Mouse (Mus musculus): ENCODE data around the gene Dnmt3a. TPM values are rescaled to one million over a fixed set of nuclear protein-coding genes. Genes with fewer than 3 reads are reported as not detected.
A peak's percentile ranks its signal among the peaks of the same experiment; 100 is the strongest.

Dnmt3a gene
- total and polyA plus RNA-seq, 3 experiments: 15.9 to 34.4 TPM; not detected in 1

DNA sequence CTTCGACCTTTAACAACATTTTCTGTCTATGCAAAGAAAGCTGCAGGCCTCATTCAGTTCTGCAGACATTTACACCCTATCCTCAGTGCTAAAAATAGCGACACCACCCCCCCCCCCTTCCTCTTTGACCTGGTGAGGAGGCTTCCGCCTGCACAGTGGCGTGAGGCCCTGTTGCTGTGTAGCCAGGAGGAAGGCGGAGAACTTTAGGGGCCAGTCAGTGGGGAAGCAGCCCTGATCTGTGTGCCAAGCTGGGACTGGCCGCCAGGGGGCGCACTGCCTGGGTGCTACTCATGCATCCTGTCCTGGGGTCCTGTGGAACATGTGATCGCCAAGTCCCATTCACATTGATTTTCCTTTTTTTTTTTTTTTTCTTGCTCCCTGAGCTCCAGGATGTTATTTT, 24.3 kb upstream of the Dnmt3a start (continued):
- TF ChIP-seq TCF12 (IDR thresholded peaks at IDR 0.05; ENCODE audit: low read depth, low read length): no peak
- no peak for TF ChIP-seq POLR2A (IDR thresholded peaks at IDR 0.05; ENCODE audit: control insufficient read depth in 1 of 2, insufficient read depth in 1 of 2, low read depth in 1 of 2, low read length in 2 of 2, poor library complexity in 1 of 2)
- TF ChIP-seq BHLHE40 (IDR thresholded peaks at IDR 0.05; ENCODE audit: borderline replicate concordance, low read depth, low read length): no peak
- no peak for TF ChIP-seq POLR2AphosphoS2 (IDR thresholded peaks at IDR 0.05; ENCODE audit: low read length)
- TF ChIP-seq JUND (IDR thresholded peaks at IDR 0.05; ENCODE audit: low read depth, low read length): no peak
- peak; percentile 44; the same call in 1 of the 2 replicates for TF ChIP-seq ELF1 (IDR thresholded peaks at IDR 0.05; ENCODE audit: low read depth, low read length)
- no peak for TF ChIP-seq ZC3H11A (IDR thresholded peaks at IDR 0.05; ENCODE audit: low read depth, low read length)
- TF ChIP-seq CHD2 (IDR thresholded peaks at IDR 0.05; ENCODE audit: low read length): no peak
- peak; percentile 93 for TF ChIP-seq MEF2A (IDR thresholded peaks at IDR 0.05; ENCODE audit: extremely low read depth, insufficient replicate concordance, low read depth, low read length, poor library complexity, severe bottlenecking)
- no peak for TF ChIP-seq TBP (IDR thresholded peaks at IDR 0.05; ENCODE audit: low read depth, low read length)
- TF ChIP-seq USF1 (IDR thresholded peaks at IDR 0.05; ENCODE audit: low read depth, low read length): no peak
- TF ChIP-seq MAX (IDR thresholded peaks at IDR 0.05; ENCODE audit: low read length): no peak; the same call in 1 of the 2 replicates
- no peak for TF ChIP-seq ETS1 (IDR thresholded peaks at IDR 0.05; ENCODE audit: low read depth, low read length)
- no peak for TF ChIP-seq CHD1 (IDR thresholded peaks at IDR 0.05; ENCODE audit: low read depth, low read length)
- TF ChIP-seq MYB (IDR thresholded peaks at IDR 0.05; ENCODE audit: low read depth, low read length): no peak
- no peak for TF ChIP-seq NRF1 (IDR thresholded peaks at IDR 0.05; ENCODE audit: insufficient read depth, low read depth, low read length, poor library complexity, severe bottlenecking)
- TF ChIP-seq SIN3A (IDR thresholded peaks at IDR 0.05; ENCODE audit: low read length): no peak

DNA sequence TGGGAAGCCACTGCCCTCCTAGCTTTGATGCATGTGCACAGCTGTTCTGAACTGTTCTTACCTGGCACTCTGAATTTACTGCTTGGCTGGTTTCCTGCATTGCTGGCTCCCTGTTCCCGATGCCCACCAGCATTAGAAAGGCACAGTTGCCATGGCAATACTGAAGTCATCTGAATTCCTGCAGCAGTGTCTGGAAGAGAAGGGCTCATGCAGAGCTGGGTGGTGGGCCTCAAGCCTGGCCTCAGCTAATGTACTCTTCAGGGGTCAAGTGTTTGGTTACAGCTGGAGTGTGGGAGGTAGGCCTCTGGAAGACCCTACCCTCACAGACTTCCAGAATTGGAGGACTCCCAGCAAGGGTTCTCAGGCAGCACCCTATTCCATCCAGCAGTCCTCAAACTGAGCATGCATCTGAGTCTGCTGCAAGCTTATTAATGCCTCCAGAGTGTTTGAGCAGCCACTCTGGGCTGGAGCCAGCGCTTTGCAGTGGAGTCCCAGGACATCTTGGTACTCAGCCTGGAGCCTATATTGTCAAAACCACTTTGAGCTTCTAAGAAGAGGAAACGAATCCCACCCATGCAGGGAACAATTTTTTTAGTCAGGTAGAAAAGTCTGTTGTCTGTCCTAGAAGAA, 22.5 kb upstream of the Dnmt3a start:
- Histone ChIP-seq H3K4me1 (ENCODE audit: control insufficient read depth in 1 of 2, insufficient read depth in 2 of 2, low read length in 2 of 2) (peaks cover 0 to 5% of the 10 kb centered on the region in 2 experiments; a peak in 1 of 4 replicates), H3K27me3 (ENCODE audit: control insufficient read depth in 1 of 2, insufficient read depth in 2 of 2, low read length in 2 of 2) (no peaks in the 10 kb centered on the region), H3K9ac (ENCODE audit: control insufficient read depth, low read depth, low read length, poor library complexity, severe bottlenecking) (no peak overlapping the region), H3K9me3 (replicated peaks; ENCODE audit: insufficient read depth, low read length) (no peaks in the 10 kb centered on the region), H3K4me3 (ENCODE audit: control insufficient read depth in 1 of 2, insufficient read depth in 1 of 2, low read depth in 2 of 2, low read length in 2 of 2) (no peak overlapping the region), H3K79me2 (ENCODE audit: control insufficient read depth, insufficient read depth, low read length, poor library complexity) (no peaks in the 10 kb centered on the region), H3K27ac (ENCODE audit: control insufficient read depth, low read depth, low read length) (no peak overlapping the region), H3K36me3 (ENCODE audit: control insufficient read depth in 1 of 2, insufficient read depth in 2 of 2, low read length in 2 of 2) (no peaks in the 10 kb centered on the region; a peak in 1 of 4 replicates)
- DNase-seq (ENCODE audit: low read depth, low spot score): no peak
- TF ChIP-seq CHD1 (IDR thresholded peaks at IDR 0.05; ENCODE audit: low read depth, low read length): no peak
- no peak for TF ChIP-seq ETS1 (IDR thresholded peaks at IDR 0.05; ENCODE audit: low read depth, low read length)
- no peak for TF ChIP-seq ZC3H11A (IDR thresholded peaks at IDR 0.05; ENCODE audit: low read depth, low read length)
- TF ChIP-seq ZNF384 (IDR thresholded peaks at IDR 0.05; ENCODE audit: low read depth, low read length): no peak
- no peak for TF ChIP-seq HCFC1 (IDR thresholded peaks at IDR 0.05; ENCODE audit: low read depth, low read length)
- TF ChIP-seq TAL1 (IDR thresholded peaks at IDR 0.05; ENCODE audit: low read length): no peak
- no peak for TF ChIP-seq POLR2AphosphoS5 (IDR thresholded peaks at IDR 0.05; ENCODE audit: borderline replicate concordance, low read depth, low read length)
- no peak for TF ChIP-seq MAFK (IDR thresholded peaks at IDR 0.05; ENCODE audit: borderline replicate concordance, low read depth, low read length)
- TF ChIP-seq GABPA (IDR thresholded peaks at IDR 0.05; ENCODE audit: low read depth, low read length): no peak
- no peak for TF ChIP-seq ELF1 (IDR thresholded peaks at IDR 0.05; ENCODE audit: low read depth, low read length)
- no peak for TF ChIP-seq ZKSCAN1 (IDR thresholded peaks at IDR 0.05; ENCODE audit: low read depth, low read length)
- TF ChIP-seq E2F4 (IDR thresholded peaks at IDR 0.05; ENCODE audit: borderline replicate concordance, low read depth, low read length): no peak
- no peak for TF ChIP-seq GATA1 (IDR thresholded peaks at IDR 0.05; ENCODE audit: low read depth, low read length)
- TF ChIP-seq RAD21 (IDR thresholded peaks at IDR 0.05; ENCODE audit: low read depth, low read length): no peak
- no peak for TF ChIP-seq UBTF (IDR thresholded peaks at IDR 0.05; ENCODE audit: borderline replicate concordance, insufficient read depth, low read depth, low read length)
- no peak for TF ChIP-seq MAZ (IDR thresholded peaks at IDR 0.05; ENCODE audit: low read depth, low read length)

Data from MEL (cell line).